Mouse (Mus musculus) embryonic facial prominence, embryonic 14.5 days (tissue): ENCODE measurements at regions not wholly inside any gene's neighbourhood (a gene's known extent, or its start where the extent isn't known, plus 50 kb on each side); places are given as distances from the start of the nearest gene placed in this dataset.
"Not testable (repeated sequence)": the region's sequence is repeated elsewhere in the genome, so short reads cannot be mapped to it uniquely, and the experiment has no call there.

Source experiments
- ATAC-seq: fragments of 200-750 bp; cut with Nextera tagmentation; 2 replicates; pipeline ENCODE4 v1.8.0; 2017; ENCODE audit warnings: low read depth, moderate number of reproducible peaks, moderate TSS enrichment
- DNase-seq: peaks from one replicate; pipeline ENCODE4 v3.0.0-alpha.2; 2015; ENCODE audit warnings: low spot score
- H3K27ac ChIP-seq: fragments of 300-500 bp; sonication (generic); replicated peaks from 2 replicates; pipeline ENCODE4 v1.5.1; 2014; ENCODE audit warnings: low read depth, mild to moderate bottlenecking, low read length, moderate library complexity
- H3K27me3 ChIP-seq: fragments of 300-500 bp; sonication (generic); replicated peaks from 2 replicates; pipeline ENCODE4 v1.6.1; 2014; ENCODE audit warnings: low read length; ENCODE audit not compliant: control insufficient read depth, insufficient read depth
- H3K36me3 ChIP-seq: fragments of 300-500 bp; sonication (generic); 2 replicates; pipeline ENCODE4 v1.6.1; 2014; ENCODE audit warnings: low read length, mixed read lengths; ENCODE audit not compliant: control insufficient read depth, insufficient read depth
- H3K4me1 ChIP-seq: fragments of 300-500 bp; sonication (generic); 2 replicates; pipeline ENCODE4 v1.6.1; 2014; ENCODE audit warnings: antibody characterized with exemption, low read length; ENCODE audit not compliant: control insufficient read depth, insufficient read depth
- H3K4me2 ChIP-seq: fragments of 300-500 bp; sonication (generic); 2 replicates; pipeline ENCODE4 v1.6.1; 2014; ENCODE audit warnings: low read depth, mild to moderate bottlenecking, low read length, moderate library complexity, mixed read lengths
- H3K4me3 ChIP-seq: fragments of 300-500 bp; sonication (generic); 2 replicates; pipeline ENCODE4 v1.5.1; 2014; ENCODE audit warnings: low read depth, mild to moderate bottlenecking, low read length
- H3K9ac ChIP-seq: fragments of 300-500 bp; sonication (generic); 2 replicates; pipeline ENCODE4 v1.6.1; 2014; ENCODE audit warnings: low read depth, mild to moderate bottlenecking, low read length, moderate library complexity, mixed read lengths
- H3K9me3 ChIP-seq: fragments of 300-500 bp; sonication (generic); 2 replicates; pipeline ENCODE4 v1.6.1; 2016; ENCODE audit warnings: low read length; ENCODE audit not compliant: control insufficient read depth
- WGBS: fragments of 180-500 bp; shearing (Covaris S2); extraction: QIAGEN DNeasy Blood & Tissue Kit; methylation state at CpG from one replicate; pipeline ENCODE4 v1.1.7; 2014; 5-methylcytosine and 5-hydroxymethylcytosine counted together

GRCm38 (mm10) chr5:51989396-51989795 is 200.9 kb downstream of the Dhx15 start:
- Histone ChIP-seq H3K36me3 (no peaks in the 10 kb centered on the region), H3K27ac (no peak overlapping the region), H3K9me3 (no peaks in the 10 kb centered on the region), H3K4me1 (peaks cover 9% of the 10 kb centered on the region; the same call in 1 of the 2 replicates), H3K4me2 (no peak overlapping the region), H3K9ac (no peak overlapping the region), H3K4me3 (no peak overlapping the region), H3K27me3 (no peaks in the 10 kb centered on the region)
- DNase-seq (no peak), ATAC-seq (no peak)
- WGBS, result 67% methylated on average over 4 of the region's 4 CpGs

- Histone ChIP-seq H3K4me2 (no peak overlapping the region), H3K27me3 (no peaks in the 10 kb centered on the region), H3K9ac (no peak overlapping the region), H3K4me1 (peaks cover 9% of the 10 kb centered on the region; the same call in 1 of the 2 replicates), H3K36me3 (no peaks in the 10 kb centered on the region), H3K4me3 (no peak overlapping the region), H3K27ac (no peak overlapping the region), H3K9me3 (no peaks in the 10 kb centered on the region)
- DNase-seq (no peak), ATAC-seq (no peak)
- WGBS, result 68% methylated on average over 6 of the region's 6 CpGs
These were observed 201.4 kb downstream of the Dhx15 start for GRCm38 (mm10) chr5:51988913-51989312.

DNA sequence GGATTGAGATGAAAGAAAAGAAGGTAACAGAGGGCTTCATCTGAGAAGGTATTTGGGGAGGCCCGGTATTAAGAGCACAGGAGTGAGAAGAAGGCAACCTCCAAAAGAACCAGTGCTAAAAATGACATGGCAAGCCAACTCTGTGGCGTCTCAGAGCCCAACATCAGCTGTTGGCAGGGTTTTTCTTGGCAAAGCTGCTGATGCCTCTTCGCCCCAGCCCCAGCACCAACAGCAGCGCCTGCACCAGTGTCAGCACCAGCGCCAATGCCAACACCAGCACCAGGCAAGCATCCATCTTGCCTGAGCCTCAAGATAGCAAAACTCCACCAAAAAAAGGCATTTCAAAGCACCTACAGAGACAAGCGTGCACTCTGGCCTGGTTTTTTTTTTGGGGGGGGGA is 205.3 kb downstream of the Dhx15 start:
- no peaks in the 10 kb centered on the region for H3K9me3 ChIP-seq
- H3K4me2 ChIP-seq, result no peak overlapping the region
- 88% methylated on average over 6 of the region's 6 CpGs for WGBS
- no peaks in the 10 kb centered on the region for H3K36me3 ChIP-seq
- ATAC-seq (no peak), DNase-seq (no peak)
- H3K4me1 ChIP-seq, result no peaks in the 10 kb centered on the region
- no peak overlapping the region for H3K9ac ChIP-seq
- H3K27ac ChIP-seq, result no peak overlapping the region
- no peaks in the 10 kb centered on the region for H3K27me3 ChIP-seq
- no peak overlapping the region for H3K4me3 ChIP-seq

- ATAC-seq (no peak), DNase-seq (no peak)
- Histone ChIP-seq H3K27ac (no peak overlapping the region), H3K4me1 (no peaks in the 10 kb centered on the region), H3K27me3 (no peaks in the 10 kb centered on the region), H3K4me3 (no peak overlapping the region), H3K9ac (no peak overlapping the region), H3K9me3 (no peaks in the 10 kb centered on the region), H3K4me2 (no peak overlapping the region), H3K36me3 (no peaks in the 10 kb centered on the region)
- 82% methylated on average over 7 of the region's 7 CpGs for WGBS
These were observed 207.5 kb downstream of the Dhx15 start for GRCm38 (mm10) chr5:51982780-51983179.

GRCm38 (mm10) chr5:51980901-51981300 is 209.4 kb downstream of the Dhx15 start:
- DNase-seq, result no peak
- no peaks in the 10 kb centered on the region for H3K36me3 ChIP-seq
- 66% methylated on average over 5 of the region's 5 CpGs for WGBS
- H3K27ac ChIP-seq, result no peak overlapping the region
- no peaks in the 10 kb centered on the region for H3K9me3 ChIP-seq
- H3K27me3 ChIP-seq, result no peaks in the 10 kb centered on the region
- H3K4me3 ChIP-seq, result no peak overlapping the region
- no peak for ATAC-seq
- H3K4me2 ChIP-seq, result no peak overlapping the region
- no peak overlapping the region for H3K9ac ChIP-seq
- H3K4me1 ChIP-seq, result no peaks in the 10 kb centered on the region

- H3K4me3 ChIP-seq, result no peak overlapping the region
- H3K4me1 ChIP-seq, result no peaks in the 10 kb centered on the region
- peak; percentile 32 for DNase-seq
- H3K9me3 ChIP-seq, result no peaks in the 10 kb centered on the region
- H3K27me3 ChIP-seq, result no peaks in the 10 kb centered on the region
- H3K4me2 ChIP-seq, result no peak overlapping the region
- H3K36me3 ChIP-seq, result no peaks in the 10 kb centered on the region
- H3K27ac ChIP-seq, result no peak overlapping the region
- no peak overlapping the region for H3K9ac ChIP-seq
- no peak for ATAC-seq
- WGBS, result 51% methylated on average over 5 of the region's 5 CpGs
These were observed 237.8 kb downstream of the Dhx15 start for GRCm38 (mm10) chr5:51952499-51952898.

GRCm38 (mm10) chr5:51949996-51950395 is 240.3 kb downstream of the Dhx15 start:
- ATAC-seq (no peak), DNase-seq (no peak)
- H3K36me3 ChIP-seq, result no peaks in the 10 kb centered on the region
- no peaks in the 10 kb centered on the region for H3K9me3 ChIP-seq
- no peak overlapping the region for H3K4me3 ChIP-seq
- 81% methylated on average over 5 of the region's 5 CpGs for WGBS
- no peak overlapping the region for H3K9ac ChIP-seq
- no peaks in the 10 kb centered on the region for H3K4me1 ChIP-seq
- no peaks in the 10 kb centered on the region for H3K27me3 ChIP-seq
- H3K4me2 ChIP-seq, result no peak overlapping the region
- H3K27ac ChIP-seq, result no peak overlapping the region

DNA sequence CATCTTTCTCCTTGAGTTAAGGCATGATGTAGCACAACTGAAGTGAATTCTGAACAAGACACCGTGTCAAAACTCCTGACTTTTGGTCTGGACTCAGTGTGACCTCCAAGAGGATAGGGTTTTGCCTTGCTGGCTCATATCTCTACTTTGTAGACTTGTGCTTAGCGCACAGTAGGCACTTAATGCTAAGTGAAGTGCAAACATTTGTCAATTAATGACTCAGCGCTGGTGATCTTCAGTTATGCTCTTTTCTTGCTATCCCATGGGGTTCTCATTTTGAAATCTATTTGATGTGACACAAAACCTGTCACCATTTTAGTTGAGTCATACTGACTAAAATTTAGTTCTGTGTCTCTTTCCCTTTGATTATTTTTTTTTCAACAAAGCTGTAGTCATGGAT is 244.3 kb downstream of the Dhx15 start:
- no peak for ATAC-seq
- WGBS, result 93% methylated on average over 3 of the region's 3 CpGs

DNA sequence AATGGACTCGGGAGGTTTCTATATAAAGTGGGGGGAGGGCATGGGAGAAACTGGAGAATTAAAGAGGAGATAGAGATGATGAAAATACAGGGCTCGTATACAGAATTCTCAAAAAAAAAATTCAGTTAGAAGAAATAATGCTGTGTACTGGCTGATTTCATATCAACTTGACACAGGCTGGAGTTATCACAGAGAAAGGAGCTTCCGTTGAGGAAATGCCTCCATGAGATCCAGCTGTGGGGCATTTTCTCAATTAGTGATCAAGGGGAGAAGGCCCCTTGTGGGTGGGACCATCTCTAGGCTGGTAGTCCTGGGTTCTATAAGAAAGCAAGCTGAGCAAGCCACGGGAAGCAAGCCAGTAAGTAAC is 248.4 kb downstream of the Dhx15 start:
- H3K9ac ChIP-seq, H3K4me1 ChIP-seq, H3K27ac ChIP-seq, H3K9me3 ChIP-seq, DNase-seq, H3K36me3 ChIP-seq, H3K4me3 ChIP-seq, H3K27me3 ChIP-seq, ATAC-seq: not testable (repeated sequence)
- 34% methylated on average over 4 of the region's 4 CpGs for WGBS
- peak overlapping the region; percentile 23; the same call in 1 of the 2 replicates for H3K4me2 ChIP-seq

More for the DNA sequence above, 244.3 kb downstream of the Dhx15 start:
- Histone ChIP-seq H3K4me1 (no peaks in the 10 kb centered on the region), H3K36me3 (no peaks in the 10 kb centered on the region), H3K9ac (no peak overlapping the region), H3K27ac (no peak overlapping the region), H3K4me2 (no peak overlapping the region), H3K4me3 (no peak overlapping the region), H3K9me3 (no peaks in the 10 kb centered on the region), H3K27me3 (no peaks in the 10 kb centered on the region)
- no peak for DNase-seq
